Mouse (Mus musculus) intestine, embryonic 16.5 days (tissue): ENCODE data around the gene Kdm5b. TPM values are rescaled to one million over a fixed set of nuclear protein-coding genes. Genes with fewer than 3 reads are reported as not detected.
A peak's percentile ranks its signal among the peaks of the same experiment; 100 is the strongest.

Experiments used
- ATAC-seq: fragments of 200-750 bp; cut with Nextera tagmentation; 2 replicates; pipeline ENCODE4 v1.8.0; 2017; ENCODE audit warnings: moderate TSS enrichment, moderate library complexity
- H3K27ac ChIP-seq: fragments of 300-500 bp; sonication (generic); 2 replicates; pipeline ENCODE4 v1.5.1; 2014; ENCODE audit warnings: mild to moderate bottlenecking, low read length
- H3K27me3 ChIP-seq: fragments of 300-500 bp; sonication (generic); replicated peaks from 2 replicates; pipeline ENCODE4 v1.6.1; 2014; ENCODE audit warnings: low read length, control low read depth, mixed read lengths; ENCODE audit not compliant: control insufficient read depth, insufficient read depth
- H3K36me3 ChIP-seq: fragments of 300-500 bp; sonication (generic); 2 replicates; pipeline ENCODE4 v1.6.1; 2014; ENCODE audit warnings: low read length, control low read depth; ENCODE audit not compliant: control insufficient read depth, insufficient read depth
- H3K4me1 ChIP-seq: fragments of 300-500 bp; sonication (generic); 2 replicates; pipeline ENCODE4 v1.6.1; 2014; ENCODE audit warnings: low read length, control low read depth, mixed read lengths; ENCODE audit not compliant: control insufficient read depth, insufficient read depth
- H3K4me2 ChIP-seq: fragments of 300-500 bp; sonication (generic); 2 replicates; pipeline ENCODE4 v1.6.1; 2014; ENCODE audit warnings: low read depth, low read length, control low read depth
- H3K4me3 ChIP-seq: fragments of 300-500 bp; sonication (generic); 2 replicates; pipeline ENCODE4 v1.5.1; 2014; ENCODE audit warnings: mild to moderate bottlenecking, low read length
- H3K9ac ChIP-seq: fragments of 300-500 bp; sonication (generic); 2 replicates; pipeline ENCODE4 v1.6.1; 2014; ENCODE audit warnings: low read depth, low read length
- H3K9me3 ChIP-seq: fragments of 300-500 bp; sonication (generic); 2 replicates; pipeline ENCODE4 v1.6.1; 2016; ENCODE audit warnings: low read length, control low read depth; ENCODE audit not compliant: control insufficient read depth
- WGBS: fragments of 180-500 bp; shearing (Covaris S2); extraction: QIAGEN DNeasy Blood & Tissue Kit; methylation state at CpG from one replicate; pipeline ENCODE4 v1.1.7; 2014; 5-methylcytosine and 5-hydroxymethylcytosine counted together
- polyA plus RNA-seq: library from polyadenylated mRNA; unstranded; fragments of >200 nt; fragmentation: Nextera tagmentation; extraction: Ambion mirVana; gene quantifications from 2 replicates; pipeline ENCODE4 v1.2.1, GENCODE M21; 2015

Kdm5b gene
- polyA plus RNA-seq, 1 experiment from 2014 or later = 26.3 TPM

DNA sequence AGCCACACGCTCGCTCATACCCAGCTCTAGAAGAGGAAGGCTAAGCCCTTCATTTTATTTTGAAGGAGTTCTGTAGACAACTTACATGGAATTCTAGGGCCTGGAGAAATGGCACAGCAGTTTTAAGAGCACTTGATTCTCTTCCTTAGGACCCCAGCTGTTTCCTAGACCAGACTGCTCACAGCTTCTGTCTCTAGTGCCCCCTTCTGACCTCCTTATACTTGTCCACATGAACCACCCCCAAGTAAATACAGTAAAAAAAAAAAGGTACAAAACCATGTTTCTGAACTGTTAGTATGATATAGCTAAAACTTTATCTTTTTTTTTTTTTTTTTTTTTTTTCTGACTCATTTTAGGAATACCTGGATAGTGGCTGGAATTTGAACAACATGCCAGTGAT, 44.1 kb downstream of the Kdm5b start:
- no peak overlapping the region for H3K4me2 ChIP-seq
- H3K27me3 ChIP-seq = no peaks in the 10 kb centered on the region
- no peak overlapping the region for H3K9ac ChIP-seq
- H3K27ac ChIP-seq = no peak overlapping the region
- 92% methylated on average over 2 of the region's 2 CpGs for WGBS
- peaks cover 5% of the 10 kb centered on the region for H3K4me1 ChIP-seq
- H3K9me3 ChIP-seq = no peaks in the 10 kb centered on the region
- H3K36me3 ChIP-seq = peaks cover 8% of the 10 kb centered on the region
- no peak for ATAC-seq
- H3K4me3 ChIP-seq = no peak overlapping the region

DNA sequence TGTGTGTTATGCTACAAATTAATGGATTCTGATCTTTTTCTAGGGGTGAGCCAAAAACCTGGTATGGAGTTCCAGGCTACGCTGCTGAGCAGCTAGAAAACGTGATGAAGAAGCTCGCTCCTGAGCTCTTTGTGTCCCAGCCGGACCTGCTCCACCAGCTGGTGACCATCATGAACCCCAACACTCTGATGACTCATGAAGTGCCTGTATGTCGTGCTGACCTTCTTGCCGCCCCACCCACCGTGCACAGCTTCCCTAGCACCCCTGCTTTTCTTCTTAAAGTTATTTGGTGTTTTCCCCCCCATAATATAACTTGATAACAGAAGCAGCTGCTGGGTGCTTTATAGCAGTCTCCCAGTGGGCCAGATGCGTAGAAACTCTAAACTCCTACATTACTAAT, 45.7 kb downstream of the Kdm5b start:
- H3K4me3 ChIP-seq = no peak overlapping the region
- peaks cover 8% of the 10 kb centered on the region for H3K36me3 ChIP-seq
- WGBS = 58% methylated on average over 8 of the region's 8 CpGs
- no peaks in the 10 kb centered on the region for H3K9me3 ChIP-seq
- ATAC-seq = no peak
- H3K9ac ChIP-seq = no peak overlapping the region
- H3K4me2 ChIP-seq = no peak overlapping the region
- H3K27ac ChIP-seq = no peak overlapping the region
- H3K4me1 ChIP-seq = peaks cover 6% of the 10 kb centered on the region
- no peaks in the 10 kb centered on the region for H3K27me3 ChIP-seq

- WGBS = 95% methylated on average over 2 of the region's 2 CpGs
- Histone ChIP-seq H3K4me2 (no peak overlapping the region), H3K9ac (no peak overlapping the region), H3K9me3 (no peaks in the 10 kb centered on the region), H3K36me3 (peaks cover 8% of the 10 kb centered on the region), H3K27ac (no peak overlapping the region), H3K4me3 (no peak overlapping the region), H3K4me1 (peaks cover 6% of the 10 kb centered on the region), H3K27me3 (no peaks in the 10 kb centered on the region)
- ATAC-seq = no peak
Observed at GRCm38 (mm10) chr1:134606381-134606780, 46.4 kb downstream of the Kdm5b start.

- no peak for ATAC-seq
- WGBS = 62% methylated on average over 1 of the region's 1 CpGs
- no peak overlapping the region for H3K4me3 ChIP-seq
Observed at GRCm38 (mm10) chr1:134607279-134607678, 47.3 kb downstream of the Kdm5b start.

GRCm38 (mm10) chr1:134609172-134609571, 49.2 kb downstream of the Kdm5b start:
- Histone ChIP-seq H3K4me3 (no peak overlapping the region), H3K36me3 (peaks cover 13% of the 10 kb centered on the region; the same call in 1 of the 2 replicates), H3K9me3 (no peaks in the 10 kb centered on the region), H3K27ac (peak overlapping the region; percentile 53), H3K27me3 (no peaks in the 10 kb centered on the region), H3K4me2 (no peak overlapping the region), H3K4me1 (peaks cover 6% of the 10 kb centered on the region), H3K9ac (no peak overlapping the region)
- WGBS = 20% methylated on average over 4 of the region's 4 CpGs
- peak; percentile 64 for ATAC-seq

More at GRCm38 (mm10) chr1:134607279-134607678, 47.3 kb downstream of the Kdm5b start:
- no peak overlapping the region for H3K4me2 ChIP-seq
- no peak overlapping the region for H3K27ac ChIP-seq
- H3K9me3 ChIP-seq = no peaks in the 10 kb centered on the region
- no peaks in the 10 kb centered on the region for H3K27me3 ChIP-seq
- H3K4me1 ChIP-seq = peaks cover 6% of the 10 kb centered on the region
- no peak overlapping the region for H3K9ac ChIP-seq
- peaks cover 7% of the 10 kb centered on the region for H3K36me3 ChIP-seq

DNA sequence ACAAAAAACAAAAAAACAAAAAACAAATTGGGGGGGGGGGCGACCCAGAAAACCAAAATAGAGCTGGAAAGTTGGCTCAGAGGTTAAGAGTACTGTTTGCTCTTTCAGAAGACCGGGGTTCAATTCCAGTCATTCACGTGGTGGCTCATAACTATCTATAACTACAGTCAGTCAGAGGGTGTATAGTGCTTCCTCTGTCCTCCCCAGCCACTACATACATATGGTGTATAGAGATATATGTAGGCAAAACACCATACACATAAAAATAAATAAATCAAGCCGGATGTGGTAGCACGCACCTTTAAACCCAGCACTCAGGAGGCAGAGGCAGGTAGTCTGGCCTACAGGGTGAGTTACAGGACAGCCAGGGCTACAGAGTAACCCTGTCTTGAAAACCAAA, 54.6 kb downstream of the Kdm5b start:
- no peak for ATAC-seq
- Histone ChIP-seq H3K9ac (no peak overlapping the region), H3K27ac (no peak overlapping the region), H3K9me3 (no peaks in the 10 kb centered on the region), H3K4me2 (no peak overlapping the region), H3K4me3 (no peak overlapping the region), H3K36me3 (peaks cover 16% of the 10 kb centered on the region), H3K27me3 (no peaks in the 10 kb centered on the region), H3K4me1 (no peaks in the 10 kb centered on the region)
- WGBS = 95% methylated on average over 5 of the region's 5 CpGs

DNA sequence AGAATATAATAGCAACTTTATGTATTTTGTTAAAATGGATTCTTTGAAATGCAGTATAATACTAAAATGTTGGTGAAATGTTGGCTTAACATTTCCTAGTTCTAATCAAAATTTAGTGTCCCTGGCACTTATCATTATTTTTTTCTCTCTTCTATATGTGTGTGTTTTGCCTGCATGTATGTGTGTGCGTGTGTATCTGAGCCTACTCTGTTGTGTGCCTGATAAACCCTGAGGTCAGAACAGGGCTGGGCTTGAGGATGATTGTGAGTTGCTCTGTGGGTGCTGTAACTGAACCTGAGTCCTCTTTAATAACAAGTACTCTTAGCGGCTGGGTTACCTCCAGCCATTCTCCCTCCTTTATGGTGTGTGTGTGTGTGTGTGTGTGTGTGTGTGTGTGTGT, 55.0 kb downstream of the Kdm5b start:
- Histone ChIP-seq H3K27me3 (no peaks in the 10 kb centered on the region), H3K27ac (no peak overlapping the region), H3K36me3 (peaks cover 18% of the 10 kb centered on the region), H3K4me3 (no peak overlapping the region), H3K9me3 (no peaks in the 10 kb centered on the region), H3K9ac (no peak overlapping the region), H3K4me1 (no peaks in the 10 kb centered on the region), H3K4me2 (no peak overlapping the region)
- no peak for ATAC-seq
- 85% methylated on average over 2 of the region's 2 CpGs for WGBS

DNA sequence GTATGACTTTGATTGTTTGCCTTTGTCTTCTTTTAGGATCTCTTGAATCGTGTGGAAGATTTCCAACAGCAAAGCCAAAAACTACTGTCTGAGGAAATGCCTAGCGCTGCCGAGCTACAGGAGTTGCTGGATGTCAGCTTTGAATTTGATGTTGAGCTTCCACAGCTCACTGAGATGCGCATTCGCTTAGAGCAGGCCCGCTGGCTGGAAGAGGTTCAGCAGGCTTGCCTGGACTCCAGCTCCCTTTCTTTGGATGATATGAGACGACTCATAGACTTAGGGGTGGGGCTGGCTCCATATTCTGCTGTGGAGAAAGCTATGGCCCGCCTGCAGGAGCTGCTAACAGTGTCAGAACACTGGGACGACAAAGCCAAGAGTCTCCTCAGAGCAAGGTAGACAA, 57.7 kb downstream of the Kdm5b start:
- 74% methylated on average over 9 of the region's 9 CpGs for WGBS
- ATAC-seq = no peak
- H3K27ac ChIP-seq = no peak overlapping the region
- H3K9ac ChIP-seq = no peak overlapping the region
- H3K4me3 ChIP-seq = no peak overlapping the region
- H3K9me3 ChIP-seq = no peaks in the 10 kb centered on the region
- H3K4me1 ChIP-seq = no peaks in the 10 kb centered on the region
- peaks cover 22% of the 10 kb centered on the region for H3K36me3 ChIP-seq
- no peak overlapping the region for H3K4me2 ChIP-seq
- H3K27me3 ChIP-seq = no peaks in the 10 kb centered on the region

DNA sequence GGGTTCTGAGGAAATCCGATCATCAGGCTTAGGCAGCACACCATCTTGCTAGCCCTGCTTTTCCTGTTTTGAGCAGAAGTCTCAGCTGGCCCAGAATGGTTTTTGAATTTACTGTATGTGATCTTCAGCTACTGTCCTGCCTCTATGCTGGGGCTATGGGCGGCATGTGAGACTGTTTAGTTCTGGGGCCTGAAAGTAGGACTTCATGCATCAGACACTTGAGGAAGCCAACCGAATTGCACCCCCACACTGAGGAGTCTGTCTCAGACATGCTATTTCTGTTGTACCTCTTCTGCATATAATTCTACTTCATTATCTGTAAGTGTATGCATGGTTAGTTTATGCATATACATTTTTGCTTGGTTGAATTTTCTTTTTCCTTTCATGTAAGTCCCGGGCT, 65.4 kb downstream of the Kdm5b start:
- no peaks in the 10 kb centered on the region for H3K4me1 ChIP-seq
- no peaks in the 10 kb centered on the region for H3K9me3 ChIP-seq
- H3K4me3 ChIP-seq = no peak overlapping the region
- no peaks in the 10 kb centered on the region for H3K27me3 ChIP-seq
- ATAC-seq = no peak
- peaks cover 22% of the 10 kb centered on the region; the same call in 1 of the 2 replicates for H3K36me3 ChIP-seq
- H3K27ac ChIP-seq = no peak overlapping the region
- no peak overlapping the region for H3K4me2 ChIP-seq
- WGBS = 94% methylated on average over 4 of the region's 4 CpGs
- H3K9ac ChIP-seq = no peak overlapping the region

- Histone ChIP-seq H3K27ac (no peak overlapping the region), H3K9ac (no peak overlapping the region), H3K9me3 (no peaks in the 10 kb centered on the region), H3K4me3 (no peak overlapping the region), H3K4me2 (no peak overlapping the region), H3K36me3 (peaks cover 21% of the 10 kb centered on the region; the same call in 1 of the 2 replicates), H3K27me3 (no peaks in the 10 kb centered on the region), H3K4me1 (no peaks in the 10 kb centered on the region)
- ATAC-seq = no peak
- WGBS = 90% methylated on average over 10 of the region's 10 CpGs
Observed at GRCm38 (mm10) chr1:134629455-134629854, 69.5 kb downstream of the Kdm5b start.
